Mouse (Mus musculus): ENCODE results near the gene Rnpep. TPM values are rescaled to one million over a fixed set of nuclear protein-coding genes. Genes with fewer than 3 reads are reported as not detected.

The Rnpep gene
- total RNA-seq, 2 experiments from 2014 or later: 50.5 to 54.8 TPM

DNA sequence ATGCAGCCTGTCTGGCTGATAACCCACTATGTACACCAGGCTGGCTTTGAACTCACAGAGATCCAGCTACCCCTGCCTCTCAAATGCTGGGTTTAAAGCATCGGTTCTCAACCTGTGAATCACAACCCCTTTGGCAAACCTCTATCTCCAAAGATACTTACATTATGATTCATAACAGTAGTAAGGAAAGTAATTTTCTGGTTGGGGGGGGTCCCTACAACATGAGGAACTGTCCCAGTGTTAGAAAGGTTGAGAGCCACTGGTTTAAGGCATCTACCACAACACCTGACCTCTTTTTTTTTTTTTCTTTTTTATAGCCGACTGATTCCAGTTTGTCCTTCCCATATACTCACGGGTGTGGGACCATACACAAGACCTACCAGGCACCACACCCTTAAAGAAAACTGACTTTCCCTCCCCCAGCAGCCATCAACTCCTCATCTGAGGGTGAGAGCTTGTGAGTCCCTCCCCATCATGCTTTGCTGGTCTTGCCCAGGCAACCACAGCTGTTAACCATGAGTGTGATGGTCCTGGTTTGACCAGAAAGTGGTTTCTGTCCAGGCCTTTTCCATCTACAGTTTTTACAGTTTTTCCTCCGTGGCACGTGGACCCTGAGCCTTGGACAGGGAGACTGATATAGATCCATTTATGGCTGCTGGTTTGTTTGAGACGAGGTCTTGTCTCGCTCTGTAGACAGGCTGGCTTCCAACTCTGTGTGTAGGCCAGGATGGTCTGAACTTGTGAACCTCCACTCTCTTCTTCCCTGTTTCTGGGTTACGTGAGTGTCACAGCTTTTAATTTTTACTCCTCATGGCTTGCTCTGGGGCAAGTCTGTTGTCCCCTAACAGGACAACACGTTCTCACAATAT is 69.9 kb downstream of the Rnpep start:
- no peak for DNase-seq (ENCODE audit: low spot score in 2 of 2)
- intact Hi-C loops (cut with DNase I): no loop called here

Other genes starting within 250 kb of the Rnpep start
- gene Lgr6, start 178.8 kb downstream of the Rnpep start, total RNA-seq (2021): 1 to 10 TPM; 1.5 to 2.1 TPM
- 1 to 10 TPM in 1 of 2 experiments, under 1 TPM in 1; 0.16 to 1.0 TPM for gene Ptpn7, start 151.4 kb downstream of the Rnpep start, total RNA-seq (2021)
- 100 to 1,000 TPM; 261 to 278 TPM for gene Arl8a, start 137.3 kb downstream of the Rnpep start, total RNA-seq (2021)
- gene Gpr37l1, start 116.4 kb downstream of the Rnpep start, total RNA-seq (2021): 100 to 1,000 TPM; 182 to 212 TPM
- under 1 TPM in 1 of 2 experiments, not detected in 1; 0.16 TPM for gene Elf3, start 25.5 kb downstream of the Rnpep start, total RNA-seq (2021)
- gene Timm17a, start 29.7 kb upstream of the Rnpep start, total RNA-seq (2021): 100 to 1,000 TPM; 159 to 175 TPM
- gene Lmod1, start 40.7 kb upstream of the Rnpep start, total RNA-seq (2021): under 1 TPM; 0.76 to 0.94 TPM
- 100 to 1,000 TPM; 188 to 196 TPM for gene Shisa4, start 91.2 kb upstream of the Rnpep start, total RNA-seq (2021)
- gene Ipo9, start 146.4 kb upstream of the Rnpep start, total RNA-seq (2021): 100 to 1,000 TPM; 169 to 173 TPM